Mouse (Mus musculus) forebrain, embryonic 14.5 days (tissue): ENCODE measurements around the gene Eml4. TPM values are rescaled to one million over a fixed set of nuclear protein-coding genes. Genes with fewer than 3 reads are reported as not detected.

Source experiments
- ATAC-seq: fragments of 200-750 bp; cut with Nextera tagmentation; 2 replicates; pipeline ENCODE4 v1.8.0; 2017; ENCODE audit warnings: mild to moderate bottlenecking, moderate library complexity
- DNase-seq: peaks from one replicate; pipeline ENCODE4 v3.0.0-alpha.2; 2015; ENCODE audit warnings: low spot score
- H3K27ac ChIP-seq: fragments of 300-500 bp; sonication (generic); 2 replicates; pipeline ENCODE4 v1.5.1; 2014; ENCODE audit warnings: low read depth, mild to moderate bottlenecking, control low read depth, low read length, moderate library complexity
- H3K27me3 ChIP-seq: fragments of 300-500 bp; sonication (generic); replicated peaks from 2 replicates; pipeline ENCODE4 v1.6.1; 2014; ENCODE audit warnings: low read length, control low read depth, mixed read lengths; ENCODE audit not compliant: control insufficient read depth, insufficient read depth
- H3K36me3 ChIP-seq: fragments of 300-500 bp; sonication (generic); 2 replicates; pipeline ENCODE4 v1.6.1; 2014; ENCODE audit warnings: low read length, control low read depth; ENCODE audit not compliant: control insufficient read depth, insufficient read depth
- H3K4me1 ChIP-seq: fragments of 300-500 bp; sonication (generic); 2 replicates; pipeline ENCODE4 v1.6.1; 2014; ENCODE audit warnings: antibody characterized with exemption, low read length, control low read depth; ENCODE audit not compliant: control insufficient read depth, insufficient read depth
- H3K4me2 ChIP-seq: fragments of 300-500 bp; sonication (generic); 2 replicates; pipeline ENCODE4 v1.6.1; 2014; ENCODE audit warnings: mild to moderate bottlenecking, control low read depth, low read length
- H3K4me3 ChIP-seq: fragments of 300-500 bp; sonication (generic); 2 replicates; pipeline ENCODE4 v1.5.1; 2014; ENCODE audit warnings: low read depth, low read length, control low read depth
- H3K9ac ChIP-seq: fragments of 300-500 bp; sonication (generic); 2 replicates; pipeline ENCODE4 v1.6.1; 2014; ENCODE audit warnings: mild to moderate bottlenecking, low read length, control low read depth, moderate library complexity
- H3K9me3 ChIP-seq: fragments of 300-500 bp; sonication (generic); replicated peaks from 2 replicates; pipeline ENCODE4 v1.6.1; 2016; ENCODE audit warnings: low read length, control low read depth, mixed read lengths; ENCODE audit not compliant: control insufficient read depth
- WGBS: fragments of 180-500 bp; shearing (Covaris S2); extraction: QIAGEN DNeasy Blood & Tissue Kit; methylation state at CpG from one replicate; pipeline ENCODE4 v1.1.7; 2014; 5-methylcytosine and 5-hydroxymethylcytosine counted together
- polyA plus RNA-seq: library from polyadenylated mRNA; unstranded; fragments of >200 nt; fragmentation: Nextera tagmentation; extraction: Ambion mirVana; gene quantifications from 2 replicates; pipeline ENCODE4 v1.2.1, GENCODE M21; 2014

Eml4 gene
- 23.5 and 30.6 TPM in 2 replicates for polyA plus RNA-seq

GRCm38 (mm10) chr17:83350379-83351091 is at the start of gene Eml4:
TSS of gene Eml4 (plus strand) at chr17:83350931.
- Histone ChIP-seq H3K4me1 (peaks cover 17% of the 10 kb centered on the region), H3K4me2 (peak within 1 kb of the TSS; percentile 60), H3K9ac (peak within 1 kb of the TSS; percentile 88), H3K36me3 (no peaks in the 10 kb centered on the region), H3K9me3 (no peaks in the 10 kb centered on the region), H3K4me3 (peak within 1 kb of the TSS; percentile 96), H3K27me3 (no peaks in the 10 kb centered on the region), H3K27ac (peak within 1 kb of the TSS; percentile 91)
- ATAC-seq (peak; percentile 97), DNase-seq (peak; percentile 92)
- 1% methylated on average over 46 of the region's 62 CpGs for WGBS

GRCm38 (mm10) chr17:83301433-83301832 is 49.3 kb upstream of the Eml4 start:
- ATAC-seq (no peak), DNase-seq (no peak)
- Histone ChIP-seq H3K9ac (no peak overlapping the region), H3K4me1 (no peaks in the 10 kb centered on the region), H3K36me3 (no peaks in the 10 kb centered on the region), H3K27me3 (no peaks in the 10 kb centered on the region), H3K4me3 (no peak overlapping the region), H3K9me3 (no peaks in the 10 kb centered on the region), H3K27ac (no peak overlapping the region), H3K4me2 (no peak overlapping the region)
- 84% methylated on average over 5 of the region's 5 CpGs for WGBS

DNA sequence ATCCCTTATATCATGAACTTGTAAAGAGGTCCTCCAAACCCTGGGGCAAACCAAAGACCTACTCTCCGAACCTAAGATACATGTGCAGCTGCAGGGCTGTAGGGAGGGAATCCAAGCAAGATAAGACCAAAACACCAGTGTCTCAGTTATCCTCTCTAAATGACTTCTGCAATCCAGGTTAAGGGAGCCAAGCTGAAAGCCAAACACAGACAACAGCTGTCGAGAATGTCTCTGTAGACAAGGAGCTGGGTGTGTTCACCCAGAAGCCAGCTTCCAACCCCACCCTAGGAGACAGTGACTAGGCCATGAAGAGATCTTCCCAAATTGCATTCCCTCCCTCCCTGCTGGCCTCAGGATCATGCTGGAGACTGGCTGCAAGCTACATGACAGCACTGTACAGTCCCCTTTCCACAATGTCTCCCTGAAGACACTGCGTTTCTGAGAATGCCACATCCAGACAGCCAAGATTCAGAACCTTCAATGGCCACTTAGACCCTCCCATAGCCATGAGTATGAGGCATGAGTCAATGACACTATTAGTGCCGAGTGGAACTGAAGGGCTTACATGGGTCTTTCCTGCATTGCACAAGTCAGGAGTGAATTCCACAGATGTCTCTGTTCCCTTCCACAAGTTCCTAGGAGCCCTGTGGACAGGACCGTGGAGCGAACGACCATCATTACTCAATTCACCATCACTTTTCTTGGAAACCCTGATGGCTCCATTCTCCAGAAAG is 46.5 kb upstream of the Eml4 start:
- Histone ChIP-seq H3K27me3 (no peaks in the 10 kb centered on the region), H3K4me2 (no peak overlapping the region), H3K4me1 (no peaks in the 10 kb centered on the region), H3K27ac (no peak overlapping the region), H3K4me3 (no peak overlapping the region), H3K36me3 (no peaks in the 10 kb centered on the region), H3K9ac (no peak overlapping the region), H3K9me3 (no peaks in the 10 kb centered on the region)
- ATAC-seq (no peak), DNase-seq (no peak)
- 87% methylated on average over 7 of the region's 7 CpGs for WGBS

DNA sequence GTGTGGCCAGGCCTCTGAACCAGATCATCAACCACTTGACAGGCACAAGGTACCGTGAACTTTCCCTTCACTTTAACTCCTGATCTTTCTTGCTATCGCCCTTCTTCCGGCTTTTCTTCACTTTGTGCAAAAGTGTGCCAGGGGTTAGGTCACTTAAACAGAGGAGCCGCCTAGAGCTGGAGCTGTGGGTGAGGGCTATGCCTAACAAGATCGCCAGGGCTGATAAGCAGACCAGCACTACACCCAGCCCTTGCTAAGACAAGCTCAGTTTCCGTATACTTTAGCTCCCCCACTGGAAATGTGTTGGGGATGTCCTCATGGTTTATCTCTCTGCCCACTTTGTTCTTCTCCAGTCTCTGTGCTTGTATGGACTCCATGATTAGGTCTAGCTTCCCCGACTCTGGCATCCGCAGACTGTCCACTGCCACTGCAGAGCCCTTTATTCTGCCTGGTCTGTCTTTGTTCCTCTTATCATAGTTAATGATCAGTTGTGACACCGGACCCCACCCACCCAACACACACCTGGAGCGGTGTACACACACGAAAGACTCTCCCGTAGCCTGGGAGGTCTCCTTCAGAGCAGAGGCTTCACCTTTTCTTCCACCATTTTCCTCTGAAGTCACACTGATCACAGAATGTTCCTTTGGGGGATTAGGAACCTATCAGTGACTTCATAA is 43.6 kb upstream of the Eml4 start:
- Histone ChIP-seq H3K4me3 (no peak overlapping the region), H3K36me3 (no peaks in the 10 kb centered on the region), H3K9ac (no peak overlapping the region), H3K4me2 (no peak overlapping the region), H3K9me3 (no peaks in the 10 kb centered on the region), H3K27me3 (no peaks in the 10 kb centered on the region), H3K27ac (no peak overlapping the region), H3K4me1 (peaks cover under 1% of the 10 kb centered on the region; the same call in 1 of the 2 replicates)
- DNase-seq (no peak), ATAC-seq (no peak)
- 87% methylated on average over 12 of the region's 12 CpGs for WGBS

DNA sequence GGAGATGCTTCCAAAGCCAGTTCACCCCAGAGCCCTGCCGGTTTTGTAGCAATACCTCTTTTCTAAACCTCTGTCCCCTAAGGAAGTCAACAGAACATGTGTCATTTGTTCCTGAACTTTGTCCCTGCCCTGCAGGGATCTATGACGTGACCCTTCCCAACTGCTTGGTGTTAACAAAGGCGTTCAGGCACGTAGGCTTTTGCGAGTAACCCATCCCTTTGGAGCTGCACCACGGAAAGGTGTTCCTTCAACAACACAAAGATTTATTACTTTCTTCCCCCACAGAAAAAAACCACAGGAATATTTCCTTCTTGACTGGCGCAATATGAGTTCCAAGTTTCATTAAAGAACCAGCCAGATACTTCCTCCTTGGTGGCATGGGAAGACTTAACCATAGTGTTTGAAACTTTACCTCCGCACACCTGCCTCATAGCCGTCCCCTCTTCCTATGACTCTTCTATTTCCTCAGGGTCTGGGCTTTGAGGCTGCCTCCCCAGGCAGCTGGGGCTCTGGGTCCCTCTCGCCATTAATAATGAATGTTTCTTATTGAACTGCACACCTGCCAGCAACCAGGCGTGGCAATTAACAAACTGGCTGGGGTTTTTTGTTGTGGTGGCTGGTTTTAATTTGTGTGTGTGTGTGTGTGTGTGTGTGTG is 43.0 kb upstream of the Eml4 start:
- WGBS: 62% methylated on average over 11 of the region's 11 CpGs
- Histone ChIP-seq H3K36me3 (no peaks in the 10 kb centered on the region), H3K9ac (no peak overlapping the region), H3K27ac (no peak overlapping the region), H3K4me1 (peaks cover 7% of the 10 kb centered on the region; the same call in 1 of the 2 replicates), H3K9me3 (no peaks in the 10 kb centered on the region), H3K4me3 (no peak overlapping the region), H3K27me3 (no peaks in the 10 kb centered on the region), H3K4me2 (no peak overlapping the region)
- ATAC-seq (no peak), DNase-seq (no peak)

DNA sequence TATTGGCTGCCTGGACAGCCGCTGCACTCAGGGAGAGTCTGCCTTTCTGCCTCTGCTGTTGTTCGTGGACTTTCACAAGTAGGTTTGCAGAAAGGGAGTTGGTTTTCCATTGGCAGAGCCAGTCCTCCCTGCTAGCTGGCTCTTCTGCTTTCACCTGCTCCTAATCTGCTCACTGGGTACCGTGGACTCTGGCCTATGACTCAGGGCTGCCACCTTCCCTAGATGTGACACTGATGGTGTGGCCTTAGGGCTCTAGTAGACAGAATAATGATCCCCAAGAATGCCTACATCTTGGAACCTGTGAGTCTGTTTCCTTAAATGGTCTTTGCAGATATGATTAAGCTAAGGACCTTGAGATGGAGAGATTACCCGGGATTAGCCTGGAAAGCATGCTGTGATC is 42.3 kb upstream of the Eml4 start:
- H3K27me3 ChIP-seq: no peaks in the 10 kb centered on the region
- 42% methylated on average over 4 of the region's 4 CpGs for WGBS
- ATAC-seq: no peak
- peaks cover 7% of the 10 kb centered on the region; the same call in 1 of the 2 replicates for H3K4me1 ChIP-seq
- no peaks in the 10 kb centered on the region for H3K9me3 ChIP-seq
- no peak for DNase-seq
- no peaks in the 10 kb centered on the region for H3K36me3 ChIP-seq
- no peak overlapping the region for H3K4me2 ChIP-seq
- H3K9ac ChIP-seq: no peak overlapping the region
- no peak overlapping the region for H3K27ac ChIP-seq
- no peak overlapping the region for H3K4me3 ChIP-seq

GRCm38 (mm10) chr17:83309243-83309642 is 41.5 kb upstream of the Eml4 start:
- Histone ChIP-seq H3K36me3 (no peaks in the 10 kb centered on the region), H3K9me3 (no peaks in the 10 kb centered on the region), H3K27ac (no peak overlapping the region), H3K9ac (no peak overlapping the region), H3K4me1 (peaks cover 7% of the 10 kb centered on the region; the same call in 1 of the 2 replicates), H3K4me3 (no peak overlapping the region), H3K4me2 (no peak overlapping the region), H3K27me3 (no peaks in the 10 kb centered on the region)
- 7% methylated on average over 1 of the region's 1 CpGs for WGBS
- no peak for ATAC-seq
- DNase-seq: peak; percentile 41

DNA sequence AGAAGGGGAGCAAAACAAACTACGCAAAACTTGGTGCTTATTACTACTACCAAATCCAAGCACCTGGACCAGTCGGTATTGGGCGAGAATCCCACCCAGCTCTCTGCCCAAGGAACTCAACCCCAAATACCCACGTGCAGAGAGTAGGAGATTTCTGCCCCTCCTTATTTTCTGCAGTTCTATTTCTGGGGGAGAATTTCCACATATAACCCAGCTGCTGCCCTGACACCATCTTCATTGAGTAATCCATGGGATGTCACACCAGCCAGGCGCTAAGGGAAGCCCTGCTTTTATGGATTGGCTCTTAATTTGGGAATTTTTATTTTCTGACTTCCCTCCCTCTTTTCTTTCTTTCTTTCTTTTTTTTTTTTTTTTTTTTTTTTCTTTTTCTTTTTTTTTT is 38.9 kb upstream of the Eml4 start:
- Histone ChIP-seq H3K4me2 (no peak overlapping the region), H3K27me3 (no peaks in the 10 kb centered on the region), H3K4me1 (peaks cover 7% of the 10 kb centered on the region; the same call in 1 of the 2 replicates), H3K36me3 (no peaks in the 10 kb centered on the region), H3K9me3 (no peaks in the 10 kb centered on the region), H3K9ac (no peak overlapping the region), H3K27ac (no peak overlapping the region), H3K4me3 (no peak overlapping the region)
- DNase-seq: no peak
- no peak for ATAC-seq
- 40% methylated on average over 5 of the region's 5 CpGs for WGBS
